Mouse (Mus musculus) kidney, embryonic 14.5 days (tissue): ENCODE measurements around the gene Mmp11. TPM values are rescaled to one million over a fixed set of nuclear protein-coding genes. Genes with fewer than 3 reads are reported as not detected.

Source experiments
- ATAC-seq: fragments of 200-750 bp; cut with Nextera tagmentation; 2 replicates; pipeline ENCODE4 v1.8.0; 2017; ENCODE audit warnings: moderate number of reproducible peaks, mild to moderate bottlenecking, moderate TSS enrichment, moderate library complexity; ENCODE audit not compliant: low FRiP score, low TSS enrichment
- H3K27ac ChIP-seq: fragments of 300-500 bp; sonication (generic); 2 replicates; pipeline ENCODE4 v1.5.1; 2014; ENCODE audit warnings: low read depth, mild to moderate bottlenecking, low read length, moderate library complexity, mixed read lengths
- H3K27me3 ChIP-seq: fragments of 300-500 bp; sonication (generic); 2 replicates; pipeline ENCODE4 v1.6.1; 2014; ENCODE audit warnings: mild to moderate bottlenecking, low read length; ENCODE audit not compliant: control insufficient read depth, insufficient read depth
- H3K36me3 ChIP-seq: fragments of 300-500 bp; sonication (generic); 2 replicates; pipeline ENCODE4 v1.6.1; 2014; ENCODE audit warnings: low read length, mixed read lengths; ENCODE audit not compliant: control insufficient read depth, insufficient read depth
- H3K4me1 ChIP-seq: fragments of 300-500 bp; sonication (generic); 2 replicates; pipeline ENCODE4 v1.6.1; 2014; ENCODE audit warnings: low read length, mixed read lengths; ENCODE audit not compliant: control insufficient read depth, insufficient read depth
- H3K4me2 ChIP-seq: fragments of 300-500 bp; sonication (generic); replicated peaks from 2 replicates; pipeline ENCODE4 v1.6.1; 2014; ENCODE audit warnings: low read depth, mild to moderate bottlenecking, low read length
- H3K4me3 ChIP-seq: fragments of 300-500 bp; sonication (generic); 2 replicates; pipeline ENCODE4 v1.5.1; 2014; ENCODE audit warnings: mild to moderate bottlenecking, low read length
- H3K9ac ChIP-seq: fragments of 300-500 bp; sonication (generic); 2 replicates; pipeline ENCODE4 v1.6.1; 2014; ENCODE audit warnings: low read depth, mild to moderate bottlenecking, low read length, moderate library complexity
- H3K9me3 ChIP-seq: fragments of 300-500 bp; sonication (generic); 2 replicates; pipeline ENCODE4 v1.6.1; 2016; ENCODE audit warnings: low read length; ENCODE audit not compliant: control insufficient read depth
- WGBS: fragments of 180-500 bp; shearing (Covaris S2); extraction: QIAGEN DNeasy Blood & Tissue Kit; methylation state at CpG from one replicate; pipeline ENCODE4 v1.1.7; 2014; 5-methylcytosine and 5-hydroxymethylcytosine counted together
- polyA plus RNA-seq: library from polyadenylated mRNA; unstranded; fragments of >200 nt; fragmentation: Nextera tagmentation; extraction: Ambion mirVana; gene quantifications from 2 replicates; pipeline ENCODE4 v1.2.1, GENCODE M21; 2014

Gene Mmp11
- polyA plus RNA-seq, 1 experiment from 2014 or later: 53.9 TPM

GRCm38 (mm10) chr10:75913013-75913589 lies 23.2 kb downstream of the Mmp11 start:
- ATAC-seq: no peak
- Histone ChIP-seq H3K27me3 (no peaks in the 10 kb centered on the region), H3K27ac (no peak overlapping the region), H3K4me3 (no peak overlapping the region), H3K4me1 (no peaks in the 10 kb centered on the region), H3K9me3 (no peaks in the 10 kb centered on the region), H3K4me2 (no peak overlapping the region), H3K36me3 (peaks cover 64% of the 10 kb centered on the region), H3K9ac (no peak overlapping the region)
- 83% methylated on average over 6 of the region's 6 CpGs for WGBS

- Histone ChIP-seq H3K36me3 (peaks cover 75% of the 10 kb centered on the region), H3K4me3 (no peak overlapping the region), H3K4me1 (no peaks in the 10 kb centered on the region), H3K9ac (no peak overlapping the region), H3K27me3 (no peaks in the 10 kb centered on the region), H3K4me2 (no peak overlapping the region), H3K27ac (no peak overlapping the region), H3K9me3 (no peaks in the 10 kb centered on the region)
- no peak for ATAC-seq
- WGBS: 86% methylated on average over 2 of the region's 2 CpGs
These were observed 25.6 kb downstream of the Mmp11 start for GRCm38 (mm10) chr10:75910698-75911097.

DNA sequence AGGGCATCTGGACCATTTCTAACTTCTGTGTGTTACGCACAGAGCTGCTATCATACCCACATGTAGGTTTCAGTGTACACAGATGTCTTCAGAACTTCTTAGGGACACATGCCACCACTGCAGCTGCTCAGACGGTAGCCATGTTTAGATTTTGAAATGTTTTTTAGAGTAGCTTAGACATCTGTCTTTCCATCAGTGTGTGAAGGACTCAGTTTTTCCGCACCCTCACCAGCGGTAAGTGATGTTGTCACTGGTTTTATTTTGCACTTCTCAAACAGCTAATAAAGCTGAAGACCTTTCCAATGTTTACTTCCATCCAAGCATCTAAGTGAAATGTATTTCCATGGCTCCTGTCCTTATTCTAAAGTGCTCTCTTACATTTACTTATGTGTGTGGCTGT lies 29.4 kb downstream of the Mmp11 start:
- no peak for ATAC-seq
- Histone ChIP-seq H3K36me3 (peaks cover 92% of the 10 kb centered on the region), H3K9me3 (no peaks in the 10 kb centered on the region), H3K4me1 (no peaks in the 10 kb centered on the region), H3K9ac (no peak overlapping the region), H3K27ac (no peak overlapping the region), H3K27me3 (no peaks in the 10 kb centered on the region), H3K4me2 (no peak overlapping the region), H3K4me3 (no peak overlapping the region)
- 95% methylated on average over 4 of the region's 4 CpGs for WGBS

GRCm38 (mm10) chr10:75904391-75904790 lies 31.9 kb downstream of the Mmp11 start:
- ATAC-seq: no peak
- 86% methylated on average over 5 of the region's 5 CpGs for WGBS

DNA sequence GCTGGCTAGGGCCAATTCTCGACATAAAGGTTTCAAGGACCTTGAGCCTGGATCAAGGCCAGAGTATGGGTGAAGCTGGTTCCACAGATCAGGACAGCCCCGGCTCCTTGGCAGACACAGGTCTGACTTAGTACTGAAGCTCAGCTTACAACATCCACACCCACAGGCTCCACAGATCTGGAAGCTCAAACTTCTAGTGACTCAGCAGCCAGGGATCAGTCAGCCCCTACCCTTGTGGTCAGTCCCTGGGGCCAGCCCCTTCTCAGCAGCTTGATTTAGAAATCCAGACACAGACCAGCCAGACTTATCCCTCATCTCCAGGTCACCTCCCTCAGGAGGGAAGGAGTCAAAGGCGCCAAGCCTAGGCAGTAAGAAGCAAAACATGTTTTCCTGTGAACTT lies 37.5 kb downstream of the Mmp11 start:
- 78% methylated on average over 3 of the region's 3 CpGs for WGBS
- no peak overlapping the region for H3K27ac ChIP-seq
- H3K27me3 ChIP-seq: no peaks in the 10 kb centered on the region
- no peak for ATAC-seq
- no peaks in the 10 kb centered on the region for H3K4me1 ChIP-seq
- H3K4me2 ChIP-seq: no peak overlapping the region
- no peaks in the 10 kb centered on the region for H3K9me3 ChIP-seq
- no peak overlapping the region for H3K9ac ChIP-seq
- H3K4me3 ChIP-seq: no peak overlapping the region
- H3K36me3 ChIP-seq: peaks cover 83% of the 10 kb centered on the region

More at GRCm38 (mm10) chr10:75904391-75904790, 31.9 kb downstream of the Mmp11 start:
- no peak overlapping the region for H3K27ac ChIP-seq
- H3K4me1 ChIP-seq: no peaks in the 10 kb centered on the region
- H3K4me3 ChIP-seq: no peak overlapping the region
- peaks cover 90% of the 10 kb centered on the region for H3K36me3 ChIP-seq
- H3K27me3 ChIP-seq: no peaks in the 10 kb centered on the region
- H3K4me2 ChIP-seq: no peak overlapping the region
- H3K9ac ChIP-seq: no peak overlapping the region
- H3K9me3 ChIP-seq: no peaks in the 10 kb centered on the region

DNA sequence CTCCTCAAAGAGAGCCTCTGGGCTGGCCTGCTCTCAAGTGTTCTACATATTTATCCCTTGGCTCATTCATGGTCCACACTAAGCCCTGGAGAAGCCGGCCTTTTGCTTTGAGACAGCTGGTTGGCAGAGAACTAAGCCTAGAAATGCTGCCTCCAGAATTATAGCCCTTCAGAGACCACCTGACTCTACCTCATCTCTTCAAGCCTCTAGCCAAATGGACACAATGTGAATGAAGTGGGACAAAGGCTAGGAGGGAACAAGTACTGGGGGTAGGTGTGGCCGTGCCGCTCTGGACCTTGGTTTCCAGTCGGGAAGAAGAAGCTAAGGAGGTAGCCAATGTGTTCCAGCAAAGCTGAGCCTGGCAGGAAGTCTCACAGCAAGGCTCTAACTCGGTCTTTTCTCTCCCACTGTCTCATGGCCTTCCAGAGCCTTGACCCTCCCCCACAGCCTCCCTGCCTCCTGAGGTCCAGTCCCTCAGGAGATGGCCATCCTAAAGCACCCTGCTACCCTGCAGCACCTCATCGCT lies 38.2 kb downstream of the Mmp11 start:
- Histone ChIP-seq H3K9me3 (no peaks in the 10 kb centered on the region), H3K4me3 (no peak overlapping the region), H3K4me1 (peaks cover 6% of the 10 kb centered on the region; the same call in 1 of the 2 replicates), H3K36me3 (peaks cover 76% of the 10 kb centered on the region), H3K9ac (no peak overlapping the region), H3K27me3 (no peaks in the 10 kb centered on the region), H3K27ac (no peak overlapping the region), H3K4me2 (no peak overlapping the region)
- no peak for ATAC-seq
- 76% methylated on average over 6 of the region's 6 CpGs for WGBS

DNA sequence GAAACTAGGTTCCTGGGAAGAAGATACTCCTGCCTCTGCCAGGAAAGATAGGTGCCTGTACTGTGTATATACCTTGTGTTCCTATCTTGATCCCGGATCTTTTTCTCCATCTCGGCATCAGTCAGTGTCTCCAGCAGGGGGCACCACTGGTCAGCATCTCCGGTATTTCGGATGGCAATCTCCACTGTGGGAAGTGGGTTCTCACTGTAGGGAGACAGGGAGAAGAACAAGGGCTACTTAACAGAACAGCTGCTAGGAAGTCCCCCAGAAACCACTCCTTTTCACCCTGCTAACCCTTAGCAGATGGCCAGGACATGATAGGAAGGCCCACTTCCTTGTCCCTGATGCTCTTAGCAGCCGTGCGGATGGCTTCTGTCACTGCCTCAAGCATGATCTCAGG lies 38.9 kb downstream of the Mmp11 start:
- 40% methylated on average over 6 of the region's 6 CpGs for WGBS
- Histone ChIP-seq H3K4me1 (peaks cover 6% of the 10 kb centered on the region; the same call in 1 of the 2 replicates), H3K9ac (no peak overlapping the region)

GRCm38 (mm10) chr10:75896208-75896607 lies 40.1 kb downstream of the Mmp11 start:
- H3K36me3 ChIP-seq: peaks cover 57% of the 10 kb centered on the region
- 96% methylated on average over 1 of the region's 1 CpGs for WGBS
- no peaks in the 10 kb centered on the region for H3K27me3 ChIP-seq
- no peaks in the 10 kb centered on the region for H3K9me3 ChIP-seq
- H3K4me3 ChIP-seq: no peak overlapping the region
- H3K27ac ChIP-seq: no peak overlapping the region
- H3K9ac ChIP-seq: no peak overlapping the region
- no peak for ATAC-seq
- no peak overlapping the region for H3K4me2 ChIP-seq
- H3K4me1 ChIP-seq: peaks cover 6% of the 10 kb centered on the region; the same call in 1 of the 2 replicates

More for the DNA sequence above, 38.9 kb downstream of the Mmp11 start:
- H3K9me3 ChIP-seq: no peaks in the 10 kb centered on the region
- no peak overlapping the region for H3K27ac ChIP-seq
- no peaks in the 10 kb centered on the region for H3K27me3 ChIP-seq
- H3K4me3 ChIP-seq: no peak overlapping the region
- ATAC-seq: no peak
- H3K36me3 ChIP-seq: peaks cover 68% of the 10 kb centered on the region
- no peak overlapping the region for H3K4me2 ChIP-seq

GRCm38 (mm10) chr10:75895730-75896129 lies 40.6 kb downstream of the Mmp11 start:
- H3K27me3 ChIP-seq: no peaks in the 10 kb centered on the region
- H3K9ac ChIP-seq: no peak overlapping the region
- peaks cover 53% of the 10 kb centered on the region for H3K36me3 ChIP-seq
- H3K9me3 ChIP-seq: no peaks in the 10 kb centered on the region
- no peak overlapping the region for H3K27ac ChIP-seq
- H3K4me3 ChIP-seq: no peak overlapping the region
- peaks cover 6% of the 10 kb centered on the region; the same call in 1 of the 2 replicates for H3K4me1 ChIP-seq
- 89% methylated on average over 5 of the region's 5 CpGs for WGBS
- ATAC-seq: no peak
- H3K4me2 ChIP-seq: no peak overlapping the region
